Mouse (Mus musculus) liver, embryonic 16.5 days (tissue): ENCODE data around the gene Fbxo41. TPM values are rescaled to one million over a fixed set of nuclear protein-coding genes. Genes with fewer than 3 reads are reported as not detected.

Experiments
- ATAC-seq: fragments of 200-750 bp; cut with Nextera tagmentation; 2 replicates; pipeline ENCODE4 v1.8.0; 2017; ENCODE audit warnings: low read depth, mild to moderate bottlenecking, moderate number of reproducible peaks, moderate library complexity
- H3K27ac ChIP-seq: fragments of 300-500 bp; sonication (generic); 2 replicates; pipeline ENCODE4 v1.5.1; 2014; ENCODE audit warnings: mild to moderate bottlenecking, low read length
- H3K27me3 ChIP-seq: fragments of 300-500 bp; sonication (generic); 2 replicates; pipeline ENCODE4 v1.6.1; 2014; ENCODE audit warnings: low read depth, low read length, mixed read lengths; ENCODE audit not compliant: control insufficient read depth, insufficient read depth
- H3K36me3 ChIP-seq: fragments of 300-500 bp; sonication (generic); 2 replicates; pipeline ENCODE4 v1.6.1; 2014; ENCODE audit warnings: mild to moderate bottlenecking; ENCODE audit not compliant: control insufficient read depth, insufficient read depth
- H3K4me1 ChIP-seq: fragments of 300-500 bp; sonication (generic); 2 replicates; pipeline ENCODE4 v1.6.1; 2014; ENCODE audit warnings: low read depth, low read length, mixed read lengths; ENCODE audit not compliant: control insufficient read depth
- H3K4me2 ChIP-seq: fragments of 300-500 bp; sonication (generic); 2 replicates; pipeline ENCODE4 v1.6.1; 2014; ENCODE audit warnings: low read depth, low read length, mixed read lengths
- H3K4me3 ChIP-seq: fragments of 300-500 bp; sonication (generic); 2 replicates; pipeline ENCODE4 v1.5.1; 2014; ENCODE audit warnings: low read depth, mild to moderate bottlenecking, low read length
- H3K9ac ChIP-seq: fragments of 300-500 bp; sonication (generic); 2 replicates; pipeline ENCODE4 v1.6.1; 2014; ENCODE audit warnings: low read depth, low read length
- H3K9me3 ChIP-seq: fragments of 300-500 bp; sonication (generic); replicated peaks from 2 replicates; pipeline ENCODE4 v1.6.1; 2016; ENCODE audit warnings: low read length; ENCODE audit not compliant: control insufficient read depth
- WGBS: fragments of 180-500 bp; shearing (Covaris S2); extraction: QIAGEN DNeasy Blood & Tissue Kit; methylation state at CpG from one replicate; pipeline ENCODE4 v1.1.7; 2014; ENCODE audit not compliant: insufficient replicate concordance; 5-methylcytosine and 5-hydroxymethylcytosine counted together
- polyA plus RNA-seq: library from polyadenylated mRNA; unstranded; fragments of >200 nt; fragmentation: Nextera tagmentation; extraction: Ambion mirVana; gene quantifications from 2 replicates; pipeline ENCODE4 v1.2.1, GENCODE M21; 2015

The Fbxo41 gene
- polyA plus RNA-seq, result not detected in 2 replicates

DNA sequence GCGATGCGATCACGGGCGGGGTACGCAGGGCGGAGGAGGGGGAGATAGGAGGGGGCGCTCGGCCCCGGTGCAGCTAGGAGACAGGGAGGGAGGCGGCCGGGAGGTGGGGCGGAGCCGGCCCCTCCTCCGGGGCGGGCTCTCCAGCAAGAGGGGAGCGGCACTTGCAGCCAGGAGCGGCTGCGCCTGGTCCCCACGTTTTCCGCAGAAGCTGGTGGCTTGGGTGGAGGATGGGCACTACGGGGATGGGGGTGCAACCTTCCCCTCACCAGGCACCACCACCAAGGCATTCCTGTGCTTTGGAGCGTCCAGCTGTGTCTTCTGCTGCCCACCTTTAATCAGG is at the start of gene Fbxo41:
Gene Fbxo41, minus strand, starts transcription at position 84 of the 340 bp plus-strand sequence.
- 2% methylated on average over 16 of the region's 22 CpGs for WGBS
- peak within 1 kb of the TSS; percentile 68 for H3K4me2 ChIP-seq
- H3K27me3 ChIP-seq, result peaks cover 33% of the 10 kb centered on the region
- H3K9ac ChIP-seq, result no peak within 1 kb of the TSS
- peak within 1 kb of the TSS; percentile 60 for H3K4me3 ChIP-seq
- no peaks in the 10 kb centered on the region; the same call in 1 of the 2 replicates for H3K4me1 ChIP-seq
- no peaks in the 10 kb centered on the region for H3K36me3 ChIP-seq
- no peak for ATAC-seq
- no peaks in the 10 kb centered on the region for H3K9me3 ChIP-seq
- no peak within 1 kb of the TSS for H3K27ac ChIP-seq

DNA sequence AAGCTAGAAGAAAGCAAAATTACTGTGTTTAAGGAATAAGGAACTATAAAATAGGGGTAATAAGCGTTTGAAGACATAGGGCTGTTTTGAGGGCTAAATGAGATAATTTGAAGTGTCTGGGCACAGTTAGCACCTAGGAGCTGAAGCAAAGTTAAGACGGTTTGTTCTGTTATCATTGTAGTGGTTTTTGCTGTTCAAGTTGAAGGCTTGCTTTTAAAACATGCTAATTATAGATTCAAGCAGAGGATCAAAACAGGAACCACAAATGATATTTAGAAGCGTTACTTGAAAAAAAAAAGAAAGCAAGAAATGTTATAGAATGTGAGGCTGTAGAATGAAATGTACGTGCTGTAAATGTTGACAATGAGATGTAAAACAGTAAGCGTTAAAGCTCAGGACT is 44.8 kb upstream of the Fbxo41 start:
- WGBS, result 52% methylated on average over 5 of the region's 5 CpGs
- H3K9me3 ChIP-seq, result no peaks in the 10 kb centered on the region
- H3K9ac ChIP-seq, result no peak overlapping the region
- H3K4me1 ChIP-seq, result no peaks in the 10 kb centered on the region
- H3K36me3 ChIP-seq, result no peaks in the 10 kb centered on the region
- H3K4me3 ChIP-seq, result no peak overlapping the region
- H3K27ac ChIP-seq, result no peak overlapping the region
- no peak for ATAC-seq
- H3K4me2 ChIP-seq, result no peak overlapping the region
- H3K27me3 ChIP-seq, result no peaks in the 10 kb centered on the region

DNA sequence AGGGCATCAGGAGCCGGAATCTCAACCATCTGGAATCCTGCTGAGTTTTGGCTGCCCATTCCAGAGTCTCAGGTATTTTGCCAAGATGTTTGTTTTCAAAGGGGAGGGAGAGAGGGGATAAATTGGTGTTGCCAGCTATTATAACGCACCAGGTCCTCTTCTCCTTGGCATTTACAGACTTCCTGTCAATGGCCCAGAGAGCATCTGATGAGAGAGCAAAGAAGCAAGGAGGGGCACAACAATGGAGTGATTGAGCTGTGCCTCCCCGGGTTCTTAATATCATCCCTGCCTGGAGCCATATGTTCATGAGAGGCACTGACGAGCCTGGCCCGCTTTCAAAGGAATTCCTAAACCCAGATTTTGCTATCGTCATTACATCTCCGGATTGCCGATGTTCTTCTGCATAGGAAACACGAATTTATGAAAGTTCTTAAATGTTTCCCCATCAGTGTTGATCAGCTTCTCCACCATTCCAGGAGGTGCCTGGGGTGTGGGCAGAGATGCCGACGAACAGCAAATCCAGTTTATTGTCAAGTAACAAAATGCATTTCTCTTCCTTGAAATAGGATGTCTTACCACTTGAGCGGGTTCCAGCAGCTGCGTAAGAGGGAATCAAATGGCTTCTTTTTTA is 41.6 kb upstream of the Fbxo41 start:
- Histone ChIP-seq H3K27me3 (no peaks in the 10 kb centered on the region), H3K4me3 (no peak overlapping the region), H3K9me3 (no peaks in the 10 kb centered on the region), H3K9ac (no peak overlapping the region), H3K4me2 (no peak overlapping the region), H3K36me3 (no peaks in the 10 kb centered on the region), H3K4me1 (no peaks in the 10 kb centered on the region), H3K27ac (no peak overlapping the region)
- ATAC-seq, result no peak
- WGBS, result 75% methylated on average over 13 of the region's 13 CpGs

DNA sequence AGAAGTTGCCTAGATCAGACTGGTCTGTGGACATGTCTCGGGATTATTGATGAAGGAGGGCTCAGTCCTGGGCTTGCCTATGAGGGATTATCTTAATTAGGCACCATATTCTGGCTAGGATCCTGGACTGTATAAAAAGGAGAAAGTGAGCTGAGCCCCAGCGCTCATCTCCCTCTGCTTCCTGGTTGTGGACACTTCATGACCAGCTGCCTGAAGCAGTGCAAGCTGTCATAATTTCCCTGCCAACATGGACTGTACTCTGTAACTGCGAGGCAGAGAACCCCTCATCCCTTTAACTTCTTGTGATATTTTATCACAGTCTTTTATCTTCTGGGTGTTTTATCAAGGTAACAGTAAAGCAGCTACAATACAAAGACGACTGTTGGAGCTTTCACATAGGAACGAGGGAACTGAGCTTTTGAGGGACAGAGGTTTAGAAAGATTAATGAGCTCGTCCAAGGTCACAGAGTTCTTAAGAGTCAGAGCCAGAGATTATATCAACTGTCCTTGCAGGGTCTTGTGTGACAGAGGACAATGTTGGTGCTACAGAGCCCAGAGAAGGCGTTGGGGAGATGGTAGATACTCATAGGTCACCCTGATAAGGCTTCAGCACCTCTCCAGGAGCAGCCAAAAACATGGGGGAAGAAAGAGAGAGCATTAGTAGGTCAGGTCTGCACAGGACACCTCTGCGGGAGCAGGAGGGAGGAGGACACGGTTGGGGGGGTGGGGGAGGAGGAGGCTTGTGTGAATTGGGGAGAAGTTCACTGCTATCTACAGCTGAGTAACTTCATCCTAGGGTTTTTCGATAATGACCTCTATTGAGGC is 40.8 kb upstream of the Fbxo41 start:
- 52% methylated on average over 10 of the region's 10 CpGs for WGBS
- Histone ChIP-seq H3K36me3 (no peaks in the 10 kb centered on the region), H3K9me3 (no peaks in the 10 kb centered on the region), H3K4me1 (no peaks in the 10 kb centered on the region), H3K27ac (no peak overlapping the region), H3K4me3 (no peak overlapping the region), H3K4me2 (no peak overlapping the region), H3K9ac (no peak overlapping the region), H3K27me3 (no peaks in the 10 kb centered on the region)
- no peak for ATAC-seq

DNA sequence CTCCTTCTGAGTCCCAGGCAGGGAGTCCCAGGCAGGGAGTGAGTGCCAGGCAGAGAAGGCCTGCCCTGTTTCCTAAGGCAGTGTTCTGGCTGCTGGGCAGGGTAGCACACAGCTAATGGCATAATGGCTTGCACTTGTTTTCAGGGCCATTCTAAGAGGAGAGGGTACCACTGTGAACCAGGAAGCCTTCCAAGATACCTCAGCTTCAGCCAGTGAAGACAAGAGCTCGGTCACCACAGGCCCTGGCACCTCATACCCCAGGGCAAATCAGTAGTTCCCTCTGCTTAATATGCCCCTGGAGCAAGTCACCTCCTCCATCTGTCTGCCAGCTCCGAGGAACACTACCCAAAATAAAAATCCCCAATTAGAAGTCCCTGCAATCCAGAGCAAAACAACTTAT is 20.0 kb upstream of the Fbxo41 start:
- Histone ChIP-seq H3K4me1 (no peaks in the 10 kb centered on the region), H3K27me3 (no peaks in the 10 kb centered on the region), H3K9me3 (no peaks in the 10 kb centered on the region), H3K36me3 (no peaks in the 10 kb centered on the region), H3K4me3 (no peak overlapping the region), H3K27ac (no peak overlapping the region), H3K4me2 (no peak overlapping the region), H3K9ac (no peak overlapping the region)
- 41% methylated on average over 2 of the region's 2 CpGs for WGBS
- no peak for ATAC-seq

DNA sequence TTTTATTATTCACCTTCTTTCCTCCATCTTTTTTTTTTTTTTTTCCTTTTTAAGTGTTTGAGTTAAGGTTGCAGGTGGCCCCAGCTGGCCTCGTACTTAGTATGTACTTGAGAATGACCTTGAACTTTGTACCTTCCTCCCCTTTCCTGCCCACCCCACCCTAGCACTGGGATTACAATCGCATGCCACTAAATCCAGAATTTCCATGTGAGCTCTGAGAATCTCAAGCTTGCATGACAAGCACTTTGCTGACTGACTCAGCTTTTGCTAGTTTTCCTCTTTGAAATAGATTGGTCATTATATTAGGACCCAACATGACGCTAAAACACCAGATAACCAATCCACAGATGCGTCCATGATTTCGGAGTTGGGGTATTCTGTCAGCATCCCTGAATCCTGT is 19.2 kb upstream of the Fbxo41 start:
- H3K36me3 ChIP-seq, result no peaks in the 10 kb centered on the region
- no peak overlapping the region for H3K27ac ChIP-seq
- H3K4me3 ChIP-seq, result no peak overlapping the region
- H3K9ac ChIP-seq, result no peak overlapping the region
- H3K4me1 ChIP-seq, result no peaks in the 10 kb centered on the region
- H3K9me3 ChIP-seq, result no peaks in the 10 kb centered on the region
- WGBS, result 55% methylated on average over 5 of the region's 5 CpGs
- no peaks in the 10 kb centered on the region for H3K27me3 ChIP-seq
- H3K4me2 ChIP-seq, result no peak overlapping the region
- no peak for ATAC-seq

DNA sequence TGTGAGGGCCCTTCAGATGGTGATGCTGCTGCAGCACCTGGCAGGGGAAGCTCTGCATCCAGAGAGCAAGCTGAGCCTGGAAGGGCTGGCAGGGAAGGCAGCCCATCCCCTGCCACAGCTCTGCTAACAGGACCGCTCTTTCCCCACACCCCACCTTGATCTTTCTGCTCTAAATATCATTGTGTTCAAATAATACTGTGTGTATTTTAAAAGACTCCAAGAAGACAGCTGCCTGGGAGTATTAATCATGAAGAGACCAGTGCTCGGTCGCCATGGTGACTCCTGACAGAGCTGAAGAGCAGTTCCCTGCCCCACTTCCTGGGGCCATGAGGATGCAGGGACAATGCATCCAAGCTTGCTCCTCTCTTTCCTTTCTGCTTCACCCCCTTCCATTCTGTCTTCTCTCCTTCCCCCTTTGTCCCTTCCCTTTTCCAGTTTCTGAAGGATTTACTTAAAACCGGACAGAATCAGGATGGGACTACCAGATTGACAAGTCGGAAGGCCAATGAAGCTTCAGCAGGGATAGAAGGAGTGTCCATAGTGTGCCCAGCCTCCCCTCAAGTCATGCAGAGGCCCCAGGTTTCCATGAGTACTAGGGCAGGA is 15.4 kb upstream of the Fbxo41 start:
- Histone ChIP-seq H3K4me3 (no peak overlapping the region), H3K36me3 (no peaks in the 10 kb centered on the region), H3K4me2 (no peak overlapping the region), H3K9me3 (no peaks in the 10 kb centered on the region), H3K27ac (no peak overlapping the region), H3K9ac (no peak overlapping the region), H3K4me1 (no peaks in the 10 kb centered on the region), H3K27me3 (peaks cover 23% of the 10 kb centered on the region)
- WGBS, result 44% methylated on average over 5 of the region's 5 CpGs
- ATAC-seq, result no peak

DNA sequence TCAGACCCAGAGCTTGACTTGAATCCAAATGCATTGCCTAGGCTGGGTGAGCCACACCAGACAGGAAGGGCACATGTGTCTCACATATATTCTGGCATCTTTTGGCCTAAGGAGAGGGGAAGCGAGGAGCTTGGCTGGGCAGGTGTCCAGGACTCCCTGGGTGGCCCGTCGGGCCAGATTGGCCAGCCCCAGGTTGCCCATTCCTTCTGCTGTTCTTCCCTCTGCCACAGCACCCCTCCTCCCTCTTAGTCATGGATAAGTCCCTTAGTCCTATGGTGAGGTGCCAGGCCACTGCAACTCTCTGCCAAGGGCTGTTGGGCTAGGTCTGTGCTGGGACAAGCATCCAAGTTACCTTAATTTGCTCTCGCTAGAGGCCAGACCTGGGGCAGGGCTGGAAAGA is 13.1 kb upstream of the Fbxo41 start:
- WGBS, result 67% methylated on average over 4 of the region's 4 CpGs
- Histone ChIP-seq H3K36me3 (no peaks in the 10 kb centered on the region), H3K9me3 (no peaks in the 10 kb centered on the region), H3K27me3 (peaks cover 46% of the 10 kb centered on the region), H3K4me1 (no peaks in the 10 kb centered on the region), H3K27ac (no peak overlapping the region), H3K4me3 (no peak overlapping the region), H3K4me2 (no peak overlapping the region), H3K9ac (no peak overlapping the region)
- no peak for ATAC-seq

DNA sequence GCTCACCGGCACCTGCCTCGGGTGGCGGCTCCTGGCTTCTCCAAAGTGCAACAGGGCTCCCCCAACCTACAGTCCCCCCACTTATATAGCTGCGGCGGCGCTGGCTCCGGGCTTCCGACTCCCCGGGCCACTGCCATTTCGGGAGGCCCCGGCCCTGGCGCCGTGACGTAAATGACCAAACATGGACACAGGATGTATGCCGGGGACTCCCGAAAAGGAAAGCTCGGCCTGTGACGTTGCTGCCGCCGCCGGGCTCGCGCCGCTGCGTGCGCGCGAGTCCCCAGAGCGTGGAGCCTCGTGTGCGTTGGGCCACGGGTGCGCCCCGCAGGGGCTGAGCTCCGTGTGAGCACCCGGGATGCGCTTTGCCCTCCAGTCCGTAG is 10.7 kb upstream of the Fbxo41 start, which contains the start of gene Egr4:
Gene Egr4, minus strand, starts transcription at position 59 of the 380 bp plus-strand sequence.
- H3K9me3 ChIP-seq, result no peaks in the 10 kb centered on the region
- peaks cover 59% of the 10 kb centered on the region for H3K27me3 ChIP-seq
- peak within 1 kb of the TSS; percentile 46 for H3K4me2 ChIP-seq
- no peak within 1 kb of the TSS for H3K9ac ChIP-seq
- ATAC-seq, result no peak
- no peak within 1 kb of the TSS for H3K27ac ChIP-seq
- H3K4me3 ChIP-seq, result peak within 1 kb of the TSS; percentile 38
- H3K4me1 ChIP-seq, result no peaks in the 10 kb centered on the region
- H3K36me3 ChIP-seq, result no peaks in the 10 kb centered on the region
- WGBS, result under 1% methylated on average over 36 of the region's 38 CpGs
